In genomic region chr11:107011669-107012323, GRCm38 (mm10) we compare ENCODE assay signal across 8 mouse cellular contexts. TPM values are rescaled to one million over a fixed set of nuclear protein-coding genes. Genes with fewer than 3 reads are reported as not detected.
A peak's percentile ranks its signal among the peaks of the same experiment; 100 is the strongest.
DNase-seq lines count a peak whose midpoint lies in the region; ATAC-seq and TF ChIP-seq lines count a peak whose summit lies in the region.

No protein-coding gene starts in this region.

- 35% methylated on average over 18 of the region's 18 CpGs for WGBS in cerebellum, adult 2 months
- 44% methylated on average over 18 of the region's 18 CpGs for WGBS in forebrain, embryonic 14.5 days
- 24% methylated on average over 18 of the region's 18 CpGs for WGBS in limb, embryonic 14.5 days
- whole genome bisulfite sequencing in neural tube, embryonic 14.5 days = 32% methylated on average over 18 of the region's 18 CpGs

- H3K27me3 ChIP-seq in cerebellum, adult 2 months (ENCODE audit: control insufficient read depth, insufficient read depth, low read length) = no peaks in the 10 kb centered on the region
- H3K27me3 ChIP-seq in forebrain, embryonic 14.5 days (replicated peaks; ENCODE audit: control insufficient read depth, insufficient read depth, low read length) = no peaks in the 10 kb centered on the region
- no peaks in the 10 kb centered on the region for H3K27me3 ChIP-seq in limb, embryonic 14.5 days (ENCODE audit: control insufficient read depth, insufficient read depth, low read length)
- H3K27me3 ChIP-seq in neural tube, embryonic 14.5 days (ENCODE audit: control insufficient read depth, insufficient read depth, low read length) = no peaks in the 10 kb centered on the region

- peaks cover 2% of the 10 kb centered on the region; the same call in 1 of the 2 replicates for H3K4me1 ChIP-seq in cerebellum, adult 2 months (ENCODE audit: control insufficient read depth, insufficient read depth, low read length)
- 0 out of 2 replicates have a peak, but pooled peaks cover 2% of the 10 kb centered on the region for H3K4me1 ChIP-seq in forebrain, embryonic 14.5 days (ENCODE audit: control insufficient read depth, insufficient read depth, low read length)
- H3K4me1 ChIP-seq in limb, embryonic 14.5 days (ENCODE audit: control insufficient read depth, insufficient read depth, low read length) = peaks cover 7% of the 10 kb centered on the region
- H3K4me1 ChIP-seq in neural tube, embryonic 14.5 days (ENCODE audit: control insufficient read depth, insufficient read depth, low read length) = 0 out of 2 replicates have a peak, but pooled peaks cover 9% of the 10 kb centered on the region

- peak overlapping the region; percentile 61 for H3K4me2 ChIP-seq in forebrain, embryonic 14.5 days (ENCODE audit: low read length)
- H3K4me2 ChIP-seq in limb, embryonic 14.5 days (replicated peaks; ENCODE audit: low read depth, low read length, severe bottlenecking) = peak overlapping the region; percentile 56
- peak overlapping the region; percentile 49 for H3K4me2 ChIP-seq in neural tube, embryonic 14.5 days (ENCODE audit: low read depth, low read length)

- H3K36me3 ChIP-seq in forebrain, embryonic 14.5 days (ENCODE audit: control insufficient read depth, insufficient read depth, low read length) = no peaks in the 10 kb centered on the region
- no peaks in the 10 kb centered on the region for H3K36me3 ChIP-seq in limb, embryonic 14.5 days (ENCODE audit: control insufficient read depth, insufficient read depth, low read length)
- no peaks in the 10 kb centered on the region for H3K36me3 ChIP-seq in neural tube, embryonic 14.5 days (ENCODE audit: control insufficient read depth, insufficient read depth, low read length)

- no peak for TF ChIP-seq POLR2A in cerebellum, adult 2 months (IDR thresholded peaks at IDR 0.05; ENCODE audit: borderline replicate concordance, insufficient read depth, low read length)
- no peak for TF ChIP-seq POLR2A in limb, embryonic 14.5 days (IDR thresholded peaks at IDR 0.05; ENCODE audit: borderline replicate concordance, extremely low read depth, insufficient read depth, insufficient read length)

- DNase-seq in cerebellum, adult 2 months = no peak
- no peak for DNase-seq in cerebellum, adult 11 months
- peak; percentile 40 for DNase-seq in 416B (ENCODE audit: low read depth)
- DNase-seq in forebrain, embryonic 14.5 days (ENCODE audit: low spot score) = no peak
- DNase-seq in limb, embryonic 14.5 days (ENCODE audit: low spot score) = no peak
- no peak for DNase-seq in layer of hippocampus, adult 8-10 months (ENCODE audit: low spot score in 2 of 2)
- DNase-seq in embryo, embryonic 10 days (ENCODE audit: low spot score) = no peak

- peak overlapping the region; percentile 76 for H3K9ac ChIP-seq in forebrain, embryonic 14.5 days (ENCODE audit: low read length)
- H3K9ac ChIP-seq in limb, embryonic 14.5 days (ENCODE audit: low read depth, low read length, severe bottlenecking) = peak overlapping the region; percentile 55
- peak overlapping the region; percentile 64 for H3K9ac ChIP-seq in neural tube, embryonic 14.5 days (replicated peaks; ENCODE audit: low read depth, low read length)

- H3K27ac ChIP-seq in cerebellum, adult 2 months (ENCODE audit: insufficient read depth, low read length) = no peak overlapping the region; the same call in 1 of the 2 replicates
- H3K27ac ChIP-seq in forebrain, embryonic 14.5 days (ENCODE audit: low read depth, low read length) = peak overlapping the region; percentile 91
- peak overlapping the region; percentile 86 for H3K27ac ChIP-seq in limb, embryonic 14.5 days (replicated peaks; ENCODE audit: low read depth, low read length)
- peak overlapping the region; percentile 86 for H3K27ac ChIP-seq in neural tube, embryonic 14.5 days (ENCODE audit: low read depth, low read length)

- TF ChIP-seq CTCF in cerebellum, adult 2 months (IDR thresholded peaks at IDR 0.05; ENCODE audit: borderline replicate concordance, insufficient read depth, low read depth, low read length) = no peak

- peak overlapping the region; percentile 82 for H3K4me3 ChIP-seq in cerebellum, adult 2 months (replicated peaks; ENCODE audit: insufficient read depth, low read depth, low read length)
- H3K4me3 ChIP-seq in forebrain, embryonic 14.5 days (ENCODE audit: low read depth, low read length) = peak overlapping the region; percentile 55
- H3K4me3 ChIP-seq in limb, embryonic 14.5 days (replicated peaks; ENCODE audit: low read length) = peak overlapping the region; percentile 47
- peak overlapping the region; percentile 57 for H3K4me3 ChIP-seq in neural tube, embryonic 14.5 days (ENCODE audit: low read depth, low read length)

- no peak for ATAC-seq in forebrain, embryonic 14.5 days
- ATAC-seq in limb, embryonic 14.5 days (ENCODE audit: low FRiP score, low read depth) = no peak
- ATAC-seq in neural tube, embryonic 14.5 days (ENCODE audit: low read depth) = 0 out of 2 replicates have a peak, but pooled peaks have one; percentile 2

- H3K9me3 ChIP-seq in forebrain, embryonic 14.5 days (replicated peaks; ENCODE audit: control insufficient read depth, low read length) = no peaks in the 10 kb centered on the region
- no peaks in the 10 kb centered on the region for H3K9me3 ChIP-seq in limb, embryonic 14.5 days (ENCODE audit: control insufficient read depth, low read length)
- no peaks in the 10 kb centered on the region for H3K9me3 ChIP-seq in neural tube, embryonic 14.5 days (ENCODE audit: control insufficient read depth, low read length)

RNA-seq across cellular contexts. Expression of gene Kpna2, which starts 12.5 kb away (rescaled TPM):
- 30.1 and 32.2 TPM in 2 replicates for polyA plus RNA-seq in cerebellum, adult 2 months (2012; rRNA removed)
- polyA plus RNA-seq in forebrain, embryonic 14.5 days (2014; fragmentation: Nextera tagmentation; extraction: Ambion mirVana) = 335 and 390 TPM in 2 replicates
- polyA plus RNA-seq in limb, embryonic 14.5 days (2012; rRNA removed) = 194 and 224 TPM in 2 replicates
- 291 and 311 TPM in 2 replicates for polyA plus RNA-seq in limb, embryonic 14.5 days (2014; fragmentation: Nextera tagmentation; extraction: Ambion mirVana)
- 110 and 128 TPM in 2 replicates for polyA plus RNA-seq in neural tube, embryonic 14.5 days (2014; fragmentation: Nextera tagmentation; extraction: Ambion mirVana)
- total RNA-seq in layer of hippocampus, adult 8-10 months (2022) = 10 to 100 TPM; 17.5 to 23.7 (median 21.7) TPM

RNA-seq across cellular contexts. Expression of gene 1810010H24Rik, which starts 13.7 kb away (rescaled TPM):
- 6.8 and 7.7 TPM in 2 replicates for polyA plus RNA-seq in cerebellum, adult 2 months (2012; rRNA removed)
- polyA plus RNA-seq in forebrain, embryonic 14.5 days (2014; fragmentation: Nextera tagmentation; extraction: Ambion mirVana) = 4.1 and 4.6 TPM in 2 replicates
- 2.2 and 2.3 TPM in 2 replicates for polyA plus RNA-seq in limb, embryonic 14.5 days (2012; rRNA removed)
- polyA plus RNA-seq in limb, embryonic 14.5 days (2014; fragmentation: Nextera tagmentation; extraction: Ambion mirVana) = 2.6 and 3.1 TPM in 2 replicates
- polyA plus RNA-seq in neural tube, embryonic 14.5 days (2014; fragmentation: Nextera tagmentation; extraction: Ambion mirVana) = 9.8 and 9.9 TPM in 2 replicates
- 1 to 10 TPM; 2.0 to 4.8 (median 4.7) TPM for total RNA-seq in layer of hippocampus, adult 8-10 months (2022)
